Mouse (Mus musculus) hematopoietic stem cell, adult 5-6 weeks (primary cell): ENCODE data around the gene Mcrip2. TPM values are rescaled to one million over a fixed set of nuclear protein-coding genes. Genes with fewer than 3 reads are reported as not detected.
"Not testable (repeated sequence)": the region's sequence is repeated elsewhere in the genome, so short reads cannot be mapped to it uniquely, and the experiment has no call there.

Experiments
- ATAC-seq, 2 experiments: fragments of 125-278 bp in 1 of 2; replicated peaks in 1 of 2; 2 replicates each; pipeline ENCODE4 v1.8.0; 2016 to 2017; ENCODE audit warnings: inconsistent platforms in 2 of 2, mild to moderate bottlenecking in 2 of 2, moderate number of reproducible peaks in 2 of 2, low read depth in 1 of 2, moderate TSS enrichment in 1 of 2; ENCODE audit not compliant: low FRiP score in 2 of 2, poor library complexity in 2 of 2, severe bottlenecking in 2 of 2, insufficient read depth in 1 of 2, low TSS enrichment in 1 of 2
- total RNA-seq: library from RNA; stranded (forward); fragments of 172-1452, 232-1000 nt; gene quantifications from 2 replicates; pipeline ENCODE4 v1.2.3, GENCODE M21; 2017

The Mcrip2 gene
- total RNA-seq, 1 experiment from 2014 or later = 7.3 TPM

- no peak for ATAC-seq
These were observed 5.0 kb upstream of the Mcrip2 start for GRCm38 (mm10) chr17:25873405-25874147.

DNA sequence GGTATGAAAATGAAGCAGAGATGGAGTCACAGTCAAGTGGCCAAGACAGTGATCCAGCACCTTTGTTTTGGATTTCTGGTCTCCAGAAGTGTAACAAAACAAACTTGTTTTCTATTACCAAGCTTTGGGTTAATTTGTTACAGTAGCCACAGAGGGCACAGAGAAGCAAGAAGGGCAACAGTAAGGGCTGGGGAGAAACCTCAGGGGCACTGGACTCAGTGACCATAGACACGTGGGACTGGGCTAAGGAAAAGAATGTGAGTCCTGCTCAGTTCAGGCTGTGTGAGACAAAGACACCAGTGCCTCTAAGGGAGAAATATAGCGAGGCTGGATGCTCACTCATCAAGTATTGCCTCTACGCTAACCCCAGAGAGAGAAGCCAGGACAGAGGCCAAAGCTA lies 4.1 kb upstream of the Mcrip2 start:
- ATAC-seq = no peak

- ATAC-seq = not testable (repeated sequence)
These were observed 3.0 kb upstream of the Mcrip2 start for GRCm38 (mm10) chr17:25871566-25871965.

- ATAC-seq = no peak
These were observed 1.4 kb upstream of the Mcrip2 start for GRCm38 (mm10) chr17:25869954-25870353.

DNA sequence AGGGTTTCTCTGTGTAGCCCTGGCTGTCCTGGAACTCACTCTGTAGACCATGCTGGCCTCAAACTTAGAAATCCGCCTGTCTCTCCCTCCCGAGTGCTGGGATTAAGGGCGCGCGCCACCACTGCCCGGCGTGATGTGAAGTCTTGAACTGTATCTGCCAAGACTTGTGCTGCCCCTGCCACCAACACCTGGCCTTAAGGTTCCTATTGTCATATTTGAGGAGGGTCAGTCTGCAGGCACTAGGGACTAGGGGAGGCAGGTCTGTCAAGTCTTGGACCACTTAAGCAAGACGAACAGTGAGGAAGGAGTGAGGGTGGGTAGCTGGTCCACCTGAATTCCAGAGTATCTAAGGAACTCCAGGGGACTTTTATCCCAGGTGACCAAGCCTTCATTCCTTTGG lies 934 bp upstream of the Mcrip2 start:
- no peak for ATAC-seq

DNA sequence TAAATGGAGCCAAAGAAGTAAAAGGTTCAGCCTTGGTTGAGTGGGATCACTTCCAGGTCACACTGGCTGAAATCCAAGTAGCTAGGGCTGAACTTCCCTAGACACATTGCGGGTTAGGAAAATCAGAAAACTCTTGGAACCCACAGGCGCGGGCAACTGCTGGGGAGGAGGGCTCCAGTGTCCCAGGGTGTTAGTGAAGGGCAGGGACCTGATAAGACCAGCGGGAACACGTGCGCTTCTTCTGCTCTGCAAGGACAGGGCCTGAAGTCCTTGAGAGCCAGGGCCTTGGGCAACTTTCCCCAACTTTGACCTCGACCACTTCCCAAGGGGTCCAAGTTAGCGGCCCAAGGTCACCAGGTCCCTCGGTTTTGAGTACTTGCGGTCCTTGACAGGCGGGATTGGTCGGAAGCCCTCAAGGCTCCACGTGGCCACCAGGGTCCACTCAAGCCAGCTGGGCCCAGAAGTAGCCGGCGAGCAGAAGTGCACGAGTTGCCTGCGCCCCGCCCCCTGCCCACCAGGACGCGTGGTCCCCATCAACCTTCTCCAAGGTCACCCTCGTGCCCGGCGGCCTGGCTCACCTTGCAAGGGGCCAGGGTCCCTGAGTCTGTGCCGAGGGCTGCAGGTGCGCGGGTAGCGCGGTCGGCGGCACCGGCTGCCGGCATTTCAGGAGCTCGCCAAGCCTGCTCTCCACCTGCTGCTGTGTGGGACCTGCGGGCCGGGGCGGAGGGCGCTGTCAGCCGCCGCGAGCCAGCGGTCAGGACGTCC lies 546 bp downstream of the Mcrip2 start:
- peak; percentile 17 to 29; a peak in 2 of 4 replicates for ATAC-seq

GRCm38 (mm10) chr17:25867509-25867835 lies 1.1 kb downstream of the Mcrip2 start:
- peak in 1 of 2 experiments; percentile 14; a peak in 1 of 4 replicates for ATAC-seq

GRCm38 (mm10) chr17:25866172-25866571 lies 2.4 kb downstream of the Mcrip2 start:
- ATAC-seq = no peak

DNA sequence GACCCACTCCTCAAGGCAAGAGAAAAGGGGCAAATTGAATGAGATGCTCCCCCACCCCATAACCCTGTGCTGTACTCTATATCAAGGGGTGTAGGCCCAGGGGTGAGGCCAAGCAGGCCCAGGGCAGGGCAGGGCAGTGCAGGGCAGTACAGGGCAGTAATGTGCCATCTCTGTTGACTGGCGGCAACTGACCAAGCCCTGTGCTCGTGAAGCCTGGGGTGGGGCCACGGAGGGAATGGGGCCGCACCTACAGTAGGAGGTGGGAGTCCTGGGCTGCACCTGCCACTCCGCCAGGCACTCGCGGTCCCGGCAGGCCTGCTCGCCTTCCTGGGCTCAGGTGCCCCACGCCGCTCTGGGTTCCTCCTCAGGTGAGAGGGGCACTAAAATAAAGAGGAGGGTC lies 3.3 kb downstream of the Mcrip2 start:
- ATAC-seq = no peak

GRCm38 (mm10) chr17:25864311-25864710 lies 4.3 kb downstream of the Mcrip2 start:
- no peak for ATAC-seq

DNA sequence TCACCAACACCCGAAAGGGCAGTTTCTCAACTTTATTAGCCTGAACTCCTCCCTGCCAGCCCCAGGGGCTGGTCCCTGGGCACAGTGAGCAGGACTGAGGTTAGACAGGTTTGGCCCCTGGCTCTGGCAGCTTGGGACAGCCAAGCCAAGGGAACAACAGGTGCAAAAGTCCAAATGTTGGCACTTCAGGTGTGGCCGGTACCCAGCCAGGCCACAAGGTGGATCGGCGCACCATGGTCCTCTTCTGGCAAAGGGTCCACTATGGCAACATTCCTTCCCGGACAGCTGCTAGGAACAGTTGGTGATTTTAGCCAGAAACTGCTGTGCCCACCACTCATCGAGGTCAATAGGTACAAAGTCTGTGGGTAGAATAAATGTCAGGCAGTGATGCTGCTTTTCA lies 4.9 kb downstream of the Mcrip2 start:
- no peak for ATAC-seq

- ATAC-seq = no peak
These were observed 6.6 kb downstream of the Mcrip2 start for GRCm38 (mm10) chr17:25861704-25862612.

DNA sequence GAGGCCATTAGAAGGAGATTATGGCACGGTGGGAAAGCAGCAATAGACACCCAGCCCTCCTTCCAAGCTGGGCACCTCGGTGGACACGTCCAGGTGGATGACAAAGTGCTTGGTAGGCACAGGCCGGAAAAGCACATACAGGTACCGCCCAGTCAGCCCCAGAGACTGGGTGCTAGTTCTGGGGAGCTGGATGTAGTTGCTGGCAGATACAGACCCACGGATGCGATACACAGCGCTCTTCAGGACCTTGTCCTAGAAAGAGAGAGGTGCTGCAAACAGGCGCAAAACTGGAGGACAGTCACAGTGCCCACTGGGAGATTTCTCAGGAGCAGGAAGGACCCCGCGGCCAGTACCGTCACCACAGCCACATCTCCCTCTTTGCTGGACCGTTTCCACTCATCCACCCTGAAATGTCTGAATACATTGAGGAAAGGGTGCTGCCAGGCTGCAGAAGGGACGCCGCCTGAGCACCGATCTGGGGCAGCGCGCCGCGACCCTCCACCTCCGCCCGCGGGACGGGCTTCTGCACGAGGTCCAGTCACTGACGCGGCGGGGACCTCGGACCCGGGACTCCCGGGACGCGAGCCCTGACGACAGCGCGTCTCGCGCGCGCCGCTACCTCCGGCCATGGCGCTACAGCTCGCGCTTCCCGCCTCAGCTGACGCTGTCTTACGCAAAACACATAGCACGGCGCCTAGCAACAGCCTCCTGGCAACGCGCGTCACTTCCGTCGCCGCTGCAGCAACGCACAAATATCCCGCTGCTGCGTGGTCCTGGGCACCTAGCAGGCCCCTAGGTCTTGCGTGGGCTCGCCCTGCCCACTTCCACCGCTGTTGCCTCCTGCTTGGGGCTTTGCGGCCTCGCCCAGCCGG lies 7.5 kb downstream of the Mcrip2 start, which contains the start of gene Wdr90:
TSS of gene Wdr90 (minus strand) at position 670 of the 872 bp plus-strand sequence.
- peak; percentile 97 for ATAC-seq

- no peak for ATAC-seq
These were observed 8.3 kb downstream of the Mcrip2 start for GRCm38 (mm10) chr17:25860229-25860628.

GRCm38 (mm10) chr17:25844396-25844901 lies 24.1 kb downstream of the Mcrip2 start, which contains the start of gene Rhot2:
Gene Rhot2, minus strand, starts transcription at chr17:25844851.
- ATAC-seq = peak; percentile 90 to 93

- no peak for ATAC-seq
These were observed 24.7 kb downstream of the Mcrip2 start for GRCm38 (mm10) chr17:25843636-25844395.
